Mouse (Mus musculus) telencephalon, adult 2 months (tissue): ENCODE measurements at regions not wholly inside any gene's neighbourhood (a gene's known extent, or its start where the extent isn't known, plus 50 kb on each side); places are given as distances from the start of the nearest gene placed in this dataset.

Experiments
- DNase-seq: peaks from one replicate; pipeline ENCODE4 v3.0.0-alpha.2; 2011; ENCODE audit warnings: low read depth, low spot score

DNA sequence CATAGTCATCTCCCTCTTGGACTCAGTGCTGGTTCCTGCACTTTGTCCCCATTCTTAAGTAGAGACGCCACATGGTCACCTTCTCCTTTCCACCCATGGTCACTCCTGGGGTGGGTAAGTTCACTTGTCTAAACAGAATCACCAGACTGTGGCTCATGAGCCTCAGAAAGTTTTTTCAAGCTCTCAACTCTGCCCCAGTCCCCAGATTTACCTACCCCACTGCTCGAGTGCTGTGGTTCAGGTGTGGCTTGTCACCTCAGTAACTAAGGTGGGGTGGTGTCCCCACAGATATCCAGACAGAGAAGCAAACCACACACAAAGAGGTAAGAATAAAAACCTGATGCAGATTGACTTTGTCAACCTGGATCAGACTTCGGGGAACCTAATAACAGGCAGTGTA, 87.6 kb downstream of the Rpl10-ps3 start:
- no peak for DNase-seq

DNA sequence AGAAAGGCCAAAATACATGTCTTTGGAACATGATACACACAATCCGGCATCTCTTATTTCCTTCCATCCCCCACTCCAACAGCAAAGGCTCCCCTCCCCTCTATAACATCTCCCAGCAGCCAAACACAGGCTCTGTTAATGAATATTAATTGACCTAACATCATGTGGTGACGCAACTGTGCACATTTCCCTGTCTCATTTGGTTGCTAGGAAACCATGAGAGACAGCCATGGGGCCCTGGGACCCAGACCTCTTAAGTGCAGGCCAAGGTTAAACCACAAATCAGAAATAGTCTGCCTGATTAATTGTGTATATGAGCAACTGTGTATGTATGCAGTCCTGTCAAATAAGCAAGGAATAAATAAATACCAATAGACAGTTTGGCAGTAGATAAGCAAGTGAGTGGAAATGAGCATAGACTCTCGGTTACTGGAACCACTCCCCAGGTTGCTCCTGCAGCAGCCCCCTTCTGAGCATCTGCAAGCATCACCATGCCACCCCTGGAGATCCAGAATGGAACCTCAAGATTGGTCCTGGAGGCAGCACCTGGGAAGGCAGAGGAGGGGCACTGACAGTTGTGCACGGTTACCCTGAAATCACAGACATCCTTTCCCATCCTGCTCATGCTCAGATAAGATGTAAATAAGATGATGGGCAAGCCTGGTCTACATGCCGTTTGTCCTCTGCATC, 99.6 kb downstream of the Rpl10-ps3 start:
- no peak for DNase-seq

DNA sequence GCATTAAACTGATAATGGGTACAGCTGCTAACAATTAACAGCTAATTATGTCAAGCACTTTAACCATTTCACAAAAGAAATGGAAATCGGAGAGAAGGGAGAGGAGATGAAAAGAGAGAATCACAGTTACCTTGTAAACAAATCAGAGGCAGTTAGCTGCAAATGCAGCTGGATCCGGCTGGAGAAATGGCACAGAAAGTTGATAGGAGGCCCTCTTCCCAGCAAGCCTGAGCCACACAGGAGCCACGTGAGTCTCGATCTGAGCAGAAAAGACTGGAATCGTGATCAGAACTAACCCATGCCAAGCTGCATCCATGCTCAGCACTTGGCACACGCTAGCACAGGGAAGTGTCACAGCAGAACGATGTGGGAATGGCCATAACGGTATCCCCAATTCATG, 103.8 kb downstream of the Rpl10-ps3 start:
- no peak for DNase-seq

DNA sequence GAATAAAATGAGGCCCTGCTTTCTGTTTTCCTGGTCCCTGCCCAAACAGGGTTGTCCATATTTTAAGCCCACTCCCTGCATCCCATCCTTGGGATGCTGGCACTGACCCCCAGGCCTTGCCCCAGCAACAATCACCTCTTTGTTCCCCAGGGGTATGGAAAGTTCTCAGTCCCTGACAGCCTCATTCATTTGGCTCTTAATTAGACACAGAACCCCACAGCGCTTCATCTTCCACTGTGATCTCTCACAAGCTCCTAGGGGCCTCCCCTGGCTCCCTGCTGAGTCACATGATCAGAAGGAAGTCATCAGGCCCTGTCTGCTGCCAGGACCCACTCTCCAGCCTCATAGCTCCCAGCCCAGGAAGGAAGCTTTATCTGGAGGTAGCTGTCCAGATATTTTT, 108.9 kb downstream of the Rpl10-ps3 start:
- DNase-seq: no peak

DNA sequence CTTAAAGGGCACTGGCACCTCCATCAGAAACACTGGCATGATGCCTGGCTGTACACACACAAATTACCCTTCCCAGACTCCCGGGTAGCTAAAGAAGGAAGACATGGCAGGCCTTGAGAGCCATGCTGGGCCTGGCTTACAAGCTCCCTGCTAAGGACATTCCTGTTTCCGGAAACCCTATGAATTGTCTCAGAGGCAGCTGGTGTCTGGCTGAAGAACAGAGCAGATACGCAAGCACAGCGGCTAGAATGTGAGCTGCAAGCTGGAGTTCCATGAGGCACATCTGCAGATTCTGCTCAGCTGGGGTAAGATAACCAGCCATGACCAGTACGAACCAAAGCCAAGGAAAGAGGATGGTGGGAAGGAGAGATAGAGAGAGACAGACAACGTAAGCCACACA, 110.1 kb downstream of the Rpl10-ps3 start:
- DNase-seq: no peak

DNA sequence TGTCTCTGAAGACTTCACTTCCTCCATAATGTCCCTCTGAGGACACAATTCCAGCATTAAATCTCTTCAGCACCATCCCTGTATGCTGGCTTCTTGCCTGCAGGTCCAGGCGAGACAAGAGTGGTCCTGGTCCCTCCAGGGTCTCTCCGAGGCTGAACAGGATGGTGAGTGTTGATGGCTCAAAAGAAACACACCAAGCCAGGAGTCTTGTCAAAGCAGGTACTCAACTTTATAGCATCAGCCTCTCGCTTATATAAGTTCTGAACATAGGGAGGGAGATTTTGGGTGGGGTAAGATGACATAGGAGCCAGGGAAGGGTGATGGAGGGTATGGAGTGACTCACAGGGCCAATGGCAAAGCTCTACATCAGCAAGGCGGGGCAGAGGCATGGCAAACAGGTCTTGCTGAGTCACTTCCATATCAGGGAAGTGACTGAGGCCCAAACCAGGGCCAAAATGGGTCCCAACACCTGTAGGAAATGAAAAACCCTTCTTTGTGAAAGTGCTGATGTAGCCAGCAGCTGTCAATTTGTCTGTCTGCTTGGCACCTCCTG, 111.7 kb downstream of the Rpl10-ps3 start:
- DNase-seq: no peak

DNA sequence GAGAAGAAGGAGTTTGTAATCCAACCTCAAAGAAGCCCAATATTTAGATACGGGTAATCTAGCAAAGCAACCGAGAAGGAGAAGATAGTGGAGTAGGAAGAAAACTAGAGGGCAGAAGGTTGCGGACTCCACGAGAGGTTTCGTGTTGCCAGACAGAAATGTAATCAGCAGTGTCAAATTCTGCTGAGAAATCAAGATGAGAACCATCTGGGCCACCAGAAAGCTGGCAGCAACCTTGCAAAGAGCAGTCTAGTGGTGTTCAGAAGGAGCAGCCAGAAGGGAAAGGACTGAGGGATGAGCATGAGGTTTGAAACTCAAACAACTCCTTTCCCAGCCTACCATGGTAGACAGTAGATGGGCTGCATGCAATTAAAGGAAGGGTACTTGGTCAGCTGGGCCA, 134.3 kb downstream of the Rpl10-ps3 start:
- DNase-seq: no peak

DNA sequence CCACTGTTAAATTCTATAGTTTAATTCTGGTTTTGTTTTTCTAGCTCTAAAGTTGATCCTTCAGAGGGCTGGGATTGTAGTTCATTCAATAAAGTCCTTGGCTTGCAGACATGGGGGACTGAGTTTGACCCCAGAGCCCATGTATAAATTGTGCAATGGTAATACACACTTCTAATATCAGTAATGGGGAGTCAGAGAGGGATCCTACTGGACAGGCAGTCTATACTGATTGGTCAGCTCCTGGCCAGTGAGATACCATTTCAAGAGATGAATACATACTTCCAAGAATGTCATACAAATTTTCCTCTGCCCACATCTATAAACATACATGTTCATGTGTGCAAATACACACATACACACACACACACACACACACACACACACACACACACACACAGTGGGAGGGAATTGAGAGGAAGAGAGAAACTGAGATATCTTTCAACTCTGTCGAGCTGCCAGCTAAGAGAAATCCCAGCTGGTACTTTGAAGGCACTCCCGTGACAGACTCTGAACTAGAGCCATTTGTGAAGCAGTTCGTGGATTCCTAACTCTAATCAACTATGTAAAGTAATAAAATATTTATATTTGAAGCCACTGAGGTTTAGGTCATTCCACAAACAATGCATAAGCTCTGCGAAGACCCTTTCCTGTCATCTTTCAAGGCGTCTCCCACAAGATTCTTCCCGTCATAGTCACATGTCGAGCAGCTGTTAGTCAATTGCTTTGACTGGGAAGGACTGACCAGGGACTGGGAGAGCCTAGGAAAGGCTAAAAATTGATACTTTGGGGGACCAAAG, 145.1 kb downstream of the Rpl10-ps3 start:
- DNase-seq: no peak

DNA sequence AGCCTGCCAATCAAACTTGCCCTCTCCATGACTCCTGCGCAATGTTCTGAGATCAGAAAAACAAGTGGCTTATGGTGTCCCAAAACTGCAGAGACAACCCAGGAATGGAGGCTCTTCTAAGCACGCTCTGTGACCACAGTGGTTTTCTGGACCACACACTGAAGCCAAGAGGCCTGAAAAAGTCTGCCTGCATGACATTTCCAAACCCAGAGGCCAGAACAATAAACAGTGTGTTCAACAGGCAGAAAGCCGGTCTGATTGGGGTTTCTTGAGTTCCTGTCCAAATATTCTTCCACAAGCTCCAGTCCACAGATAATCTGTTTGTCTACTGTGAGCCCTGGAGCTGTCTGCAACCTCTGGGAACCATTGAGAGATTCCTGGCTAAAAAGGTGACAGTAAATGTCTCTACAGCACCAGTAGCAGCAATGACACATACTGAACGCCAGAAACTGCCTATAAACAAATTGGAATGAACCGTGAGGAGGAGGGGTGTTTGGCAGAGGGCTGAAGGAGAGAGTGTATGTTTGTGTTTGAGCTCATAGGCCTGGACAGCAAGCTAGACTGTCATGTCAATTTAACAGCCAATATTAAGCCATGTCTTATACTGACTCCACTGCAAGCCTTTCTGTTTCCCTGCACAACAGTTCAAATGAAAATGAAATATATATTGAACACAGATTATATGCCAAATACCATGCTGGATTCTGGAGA, 152.2 kb downstream of the Rpl10-ps3 start:
- DNase-seq: no peak

DNA sequence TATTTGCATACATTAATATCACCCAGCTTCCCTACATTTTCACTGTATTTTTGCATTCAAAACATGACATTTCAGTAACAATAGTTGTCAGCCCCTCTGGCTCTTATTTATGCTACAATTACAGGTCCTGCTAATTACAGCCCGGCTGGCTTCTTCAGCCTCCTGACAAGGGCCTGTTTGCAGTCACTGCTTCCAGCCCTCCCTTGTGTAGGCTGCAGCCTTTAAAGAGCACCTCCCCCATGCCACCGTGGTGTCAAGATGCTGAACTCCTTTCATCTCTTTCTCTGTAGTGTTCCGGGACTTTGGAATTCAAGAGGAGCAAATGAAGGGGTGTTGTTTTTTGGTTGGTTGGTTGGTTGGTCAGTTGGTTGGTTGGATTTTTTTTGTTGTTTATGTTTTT, 153.6 kb downstream of the Rpl10-ps3 start:
- DNase-seq: no peak

DNA sequence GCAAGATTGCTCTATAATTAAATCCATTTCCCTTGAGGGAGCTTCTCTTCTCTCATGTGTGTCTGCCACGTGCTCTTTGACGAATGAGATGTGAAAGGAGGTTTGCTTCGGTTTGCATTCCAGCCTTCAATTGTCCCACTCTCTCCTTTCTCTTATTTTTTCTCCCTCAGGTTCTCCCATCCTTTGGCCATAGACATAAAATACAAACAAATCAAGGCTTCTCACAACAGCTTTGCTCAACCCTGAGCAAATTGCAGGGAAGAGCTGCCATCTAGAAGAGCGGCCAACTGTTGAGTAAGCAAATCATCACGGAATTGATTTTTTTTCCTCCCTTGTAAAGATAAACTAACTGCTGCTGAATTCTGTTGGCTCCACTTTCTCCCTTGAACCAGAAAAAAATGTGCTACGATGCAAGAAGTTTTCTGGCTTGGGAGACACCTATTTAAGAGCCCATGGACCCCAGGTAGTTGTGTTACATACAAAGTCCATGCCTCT, 156.1 kb downstream of the Rpl10-ps3 start:
- DNase-seq: no peak

DNA sequence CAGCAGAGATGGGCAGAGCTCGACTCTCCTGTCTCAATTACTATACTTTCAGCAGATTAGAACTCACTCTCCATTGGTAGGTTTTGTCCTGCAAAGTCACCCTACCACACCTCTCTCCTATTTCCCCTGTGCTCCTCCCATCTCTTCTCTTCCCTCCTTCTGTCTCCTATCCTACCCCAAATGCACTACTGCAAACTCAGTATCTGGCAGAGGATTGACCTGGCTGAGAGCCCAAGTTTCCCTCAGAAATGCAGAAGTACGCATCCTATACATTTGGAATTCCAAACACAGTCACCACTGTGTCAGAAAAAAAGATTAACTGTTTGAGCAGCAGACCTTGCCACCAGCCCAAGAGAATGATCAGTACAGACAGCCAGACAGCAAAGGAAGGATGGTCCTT, 163.4 kb downstream of the Rpl10-ps3 start:
- no peak for DNase-seq

DNA sequence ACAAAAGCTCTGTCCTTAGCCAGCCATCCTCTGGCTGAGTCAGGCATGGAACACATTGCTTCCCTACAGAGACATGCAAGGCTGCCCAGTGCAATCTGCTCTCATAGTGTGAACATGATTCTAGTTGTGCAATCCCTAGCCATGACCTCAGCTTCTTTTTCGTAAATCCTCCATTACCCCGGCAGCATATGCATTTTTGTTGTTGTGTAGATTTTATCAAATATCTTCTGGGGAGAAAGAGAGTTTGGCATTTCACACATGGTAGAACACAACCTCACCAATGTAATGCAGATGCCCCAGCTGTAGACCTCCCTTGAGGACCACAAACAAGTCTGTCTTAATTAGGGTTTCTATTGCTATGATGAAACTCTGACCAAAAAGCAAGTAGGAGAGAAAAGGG, 168.6 kb downstream of the Rpl10-ps3 start:
- no peak for DNase-seq

DNA sequence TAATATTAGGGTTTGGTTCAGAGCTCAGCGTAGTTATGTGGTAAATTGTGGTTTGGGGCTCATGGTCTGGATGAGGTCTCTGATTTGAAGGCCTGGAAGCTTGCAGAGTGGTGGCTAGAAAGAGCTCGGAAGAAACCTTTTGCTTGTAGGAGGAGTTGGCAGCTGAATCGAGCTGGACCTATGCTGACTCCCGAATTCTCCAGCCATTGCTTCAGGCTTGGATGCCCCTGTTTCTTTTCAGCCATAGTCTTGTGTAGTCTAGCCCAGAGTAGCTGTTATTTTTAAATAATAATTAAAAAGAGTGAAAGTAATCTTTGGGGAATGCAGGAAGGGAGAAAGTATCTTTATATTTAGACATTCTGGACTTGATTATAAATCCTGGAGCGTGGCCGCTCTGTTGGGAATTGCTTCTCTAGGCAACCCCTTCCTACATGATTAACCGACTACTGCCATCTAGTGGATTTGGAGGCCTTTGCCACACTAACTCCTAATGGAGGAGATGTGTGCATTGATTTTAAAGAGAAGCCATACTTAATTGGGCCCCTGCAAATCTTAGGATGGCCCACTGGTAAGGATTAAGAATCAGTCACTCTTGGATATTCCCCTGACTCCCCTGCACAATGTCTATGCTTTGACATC, 172.8 kb downstream of the Rpl10-ps3 start:
- DNase-seq: peak; percentile 80

DNA sequence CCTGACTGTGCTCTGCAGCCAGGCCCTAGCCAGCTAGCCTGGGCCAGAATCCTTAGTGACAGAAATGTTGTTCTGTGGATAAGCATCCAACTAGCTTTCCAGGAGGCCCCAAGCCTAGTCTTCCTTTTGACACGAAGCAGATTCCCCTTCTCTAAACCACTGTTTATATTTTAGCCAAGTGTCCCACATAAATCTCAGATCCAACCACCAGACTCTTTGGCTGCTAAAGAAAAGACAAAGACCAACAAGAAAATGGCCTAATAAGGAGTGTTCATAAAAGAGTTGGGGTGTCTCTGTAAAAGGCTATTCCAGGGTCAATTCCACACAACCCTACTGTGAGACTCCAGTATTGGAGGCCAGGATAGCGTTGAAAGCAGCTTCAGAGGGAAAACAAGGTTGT, 173.6 kb downstream of the Rpl10-ps3 start:
- no peak for DNase-seq

DNA sequence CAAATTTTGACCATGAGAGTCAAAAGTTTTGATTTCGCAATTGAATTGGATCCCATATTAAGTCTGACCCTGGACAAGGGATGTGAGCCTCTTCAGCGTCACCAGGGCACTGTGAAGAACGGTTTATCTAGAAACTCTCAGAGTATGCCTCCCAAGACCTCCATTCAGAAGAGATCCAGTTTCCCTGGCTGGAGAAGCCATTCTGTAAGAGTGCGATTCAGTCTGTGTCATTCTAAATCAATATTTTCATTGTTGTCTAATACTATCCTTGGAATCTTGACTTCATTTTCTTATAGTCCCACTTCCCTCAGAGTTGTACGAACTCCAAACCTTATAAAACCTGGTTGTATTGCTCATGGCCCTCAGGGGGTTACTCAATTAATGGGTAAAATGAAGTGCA, 174.1 kb downstream of the Rpl10-ps3 start:
- DNase-seq: no peak

DNA sequence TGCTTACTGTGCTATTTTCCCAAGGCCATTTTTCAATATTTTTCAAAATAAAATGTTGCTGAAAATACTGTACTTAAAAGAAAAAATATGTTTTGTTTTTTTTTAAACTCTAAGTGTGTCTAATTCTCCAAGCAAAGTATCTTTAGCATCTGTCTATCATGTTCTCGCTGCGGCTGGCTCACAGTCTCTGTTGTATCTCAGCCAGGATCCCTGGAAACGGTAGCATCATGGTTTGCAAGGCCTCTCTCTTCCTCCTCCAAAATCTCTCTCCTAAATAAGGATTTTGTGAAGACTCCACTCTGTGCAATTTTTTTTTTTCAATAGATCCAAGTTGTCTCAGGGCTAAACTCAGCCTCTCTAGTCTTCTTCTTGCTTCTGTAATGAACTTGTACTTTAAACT, 190.2 kb downstream of the Rpl10-ps3 start:
- DNase-seq: peak; percentile 45

DNA sequence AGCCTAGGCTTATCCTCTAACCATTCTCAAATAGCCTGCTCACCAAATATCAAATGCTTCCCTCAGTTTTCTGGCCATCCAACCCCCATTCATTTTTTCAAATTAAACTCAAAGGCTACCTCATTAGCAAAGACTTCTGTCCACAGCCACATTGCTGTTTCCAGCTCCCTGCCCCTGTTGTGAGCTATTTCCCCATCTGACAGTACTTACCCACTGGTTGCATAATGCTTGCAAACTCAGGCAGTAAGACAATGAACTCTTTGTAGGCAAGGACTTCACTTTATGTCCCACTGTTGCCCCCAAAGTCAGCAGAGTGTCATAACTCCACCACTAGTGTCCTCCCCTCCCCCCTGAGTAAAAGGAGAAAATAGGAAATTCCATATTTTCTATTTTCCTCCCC, 194.7 kb downstream of the Rpl10-ps3 start:
- no peak for DNase-seq

DNA sequence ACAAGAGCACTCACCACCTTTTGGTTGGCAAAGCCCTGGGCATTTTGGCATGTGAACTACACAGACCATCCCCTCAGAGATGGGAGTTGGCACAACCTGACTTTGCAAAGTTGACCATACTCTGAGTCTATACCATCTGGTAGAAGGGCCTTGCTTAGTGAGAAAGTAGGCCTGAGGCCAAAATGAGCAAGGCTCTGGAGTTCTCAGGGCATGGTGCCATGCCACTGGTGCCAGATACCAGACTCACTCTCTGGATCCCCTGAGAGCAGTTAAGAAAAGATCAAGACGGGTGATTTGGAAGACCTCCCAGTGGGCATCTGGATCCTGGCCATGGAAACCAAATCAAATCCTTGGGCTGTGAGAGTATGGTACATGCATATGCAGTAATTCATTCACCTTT, 202.0 kb downstream of the Rpl10-ps3 start:
- DNase-seq: no peak

DNA sequence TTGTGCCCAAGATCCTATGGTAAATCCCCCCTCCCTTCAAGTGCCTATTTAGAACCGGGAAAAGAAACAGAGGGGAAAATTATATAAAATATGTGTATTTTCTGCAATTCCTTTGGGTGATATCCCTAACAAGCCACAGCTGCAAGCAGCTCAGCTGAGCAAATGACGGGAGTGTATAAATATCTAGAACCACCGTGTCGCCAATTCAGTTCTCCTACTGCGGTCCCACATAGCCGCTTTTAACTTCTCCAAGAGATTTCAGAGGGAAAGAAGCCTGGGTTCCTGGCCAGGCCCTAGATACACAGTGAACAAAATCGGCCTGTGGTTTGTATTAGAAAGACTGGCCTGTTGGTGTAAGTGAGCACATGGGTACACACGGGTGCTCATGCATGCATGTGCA, 202.7 kb downstream of the Rpl10-ps3 start:
- DNase-seq: peak; percentile 53

DNA sequence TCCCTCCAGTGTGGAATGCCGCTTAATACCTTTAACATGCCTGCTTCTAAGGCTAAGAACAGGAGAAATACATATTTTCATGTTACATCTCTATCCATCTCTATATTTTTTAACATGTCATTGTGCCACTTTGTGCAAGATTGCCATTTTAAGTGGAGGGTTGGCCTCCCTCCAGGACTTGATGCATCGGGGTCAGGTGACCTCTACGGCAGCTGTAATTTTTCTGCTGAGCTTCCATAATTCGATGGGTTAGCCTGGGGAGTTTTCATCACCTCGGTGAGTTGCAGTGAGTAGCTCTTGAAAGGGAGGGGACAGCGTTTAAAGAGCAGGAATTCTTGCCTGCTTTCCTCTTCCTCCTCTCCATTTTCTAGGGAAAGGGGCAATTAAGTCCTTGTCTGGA, 203.6 kb downstream of the Rpl10-ps3 start:
- no peak for DNase-seq
